Mouse (Mus musculus) intestine, embryonic 14.5 days (tissue): ENCODE measurements around the gene Abcf2. TPM values are rescaled to one million over a fixed set of nuclear protein-coding genes. Genes with fewer than 3 reads are reported as not detected.

Experiments
- ATAC-seq: fragments of 200-750 bp; cut with Nextera tagmentation; replicated peaks from 2 replicates; pipeline ENCODE4 v1.8.0; 2017; ENCODE audit warnings: low read depth, moderate number of reproducible peaks, moderate TSS enrichment, moderate library complexity; ENCODE audit not compliant: low FRiP score, low TSS enrichment
- DNase-seq: peaks from one replicate; pipeline ENCODE4 v3.0.0-alpha.2; 2018; ENCODE audit warnings: low spot score
- H3K27ac ChIP-seq: fragments of 300-500 bp; sonication (generic); 2 replicates; pipeline ENCODE4 v1.5.1; 2014; ENCODE audit warnings: low read depth, mild to moderate bottlenecking, control low read depth
- H3K27me3 ChIP-seq: fragments of 300-500 bp; sonication (generic); replicated peaks from 2 replicates; pipeline ENCODE4 v1.6.1; 2014; ENCODE audit warnings: low read length, control low read depth; ENCODE audit not compliant: control insufficient read depth, insufficient read depth
- H3K36me3 ChIP-seq: fragments of 300-500 bp; sonication (generic); 2 replicates; pipeline ENCODE4 v1.6.1; 2014; ENCODE audit warnings: low read length, control low read depth; ENCODE audit not compliant: control insufficient read depth, insufficient read depth
- H3K4me1 ChIP-seq: fragments of 300-500 bp; sonication (generic); replicated peaks from 2 replicates; pipeline ENCODE4 v1.6.1; 2014; ENCODE audit warnings: low read length, control low read depth, mixed read lengths; ENCODE audit not compliant: control insufficient read depth, insufficient read depth
- H3K4me2 ChIP-seq: fragments of 300-500 bp; sonication (generic); 2 replicates; pipeline ENCODE4 v1.6.1; 2014; ENCODE audit warnings: low read length
- H3K4me3 ChIP-seq: fragments of 300-500 bp; sonication (generic); 2 replicates; pipeline ENCODE4 v1.5.1; 2014; ENCODE audit warnings: low read depth, low read length, control low read depth, mixed read lengths
- H3K9ac ChIP-seq: fragments of 300-500 bp; sonication (generic); 2 replicates; pipeline ENCODE4 v1.6.1; 2014; ENCODE audit warnings: mild to moderate bottlenecking, low read length
- H3K9me3 ChIP-seq: fragments of 300-500 bp; sonication (generic); 2 replicates; pipeline ENCODE4 v1.6.1; 2016; ENCODE audit warnings: low read length, control low read depth; ENCODE audit not compliant: control insufficient read depth
- WGBS: fragments of 180-500 bp; shearing (Covaris S2); extraction: QIAGEN DNeasy Blood & Tissue Kit; methylation state at CpG from one replicate; pipeline ENCODE4 v1.1.7; 2014; 5-methylcytosine and 5-hydroxymethylcytosine counted together
- polyA plus RNA-seq: library from polyadenylated mRNA; unstranded; fragments of >200 nt; fragmentation: Nextera tagmentation; extraction: Ambion mirVana; gene quantifications from 2 replicates; pipeline ENCODE4 v1.2.1, GENCODE M21; 2014

The Abcf2 gene
- polyA plus RNA-seq, 1 experiment from 2014 or later: 98.4 TPM

DNA sequence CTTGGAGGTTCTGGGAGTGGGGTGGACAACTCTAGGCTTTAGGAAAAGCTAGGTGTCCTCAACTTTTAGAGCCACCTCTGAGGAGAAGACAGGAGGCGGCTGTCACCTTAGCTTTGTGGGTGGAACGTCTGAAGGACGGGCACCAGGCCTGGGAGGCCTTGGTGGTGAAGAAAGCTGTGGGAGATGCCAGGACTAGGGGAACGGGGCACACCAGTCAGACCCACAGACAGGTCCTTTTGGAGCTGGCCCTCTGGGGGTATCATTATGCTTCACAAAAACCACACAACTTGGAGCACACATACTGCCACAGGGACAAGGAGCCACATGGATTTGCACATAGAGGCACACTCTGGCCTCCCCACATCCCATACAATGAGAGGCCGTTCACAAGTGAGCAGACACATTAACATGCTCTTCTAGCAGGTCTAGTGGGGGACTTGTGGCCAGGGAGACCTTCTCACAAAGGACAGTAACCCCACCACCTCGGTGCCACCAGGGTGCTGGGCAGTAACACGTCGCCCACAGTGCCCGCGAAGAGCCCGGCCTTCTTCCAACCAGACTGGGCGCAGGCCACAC, 26.9 kb upstream of the Abcf2 start:
- 22% methylated on average over 12 of the region's 12 CpGs for WGBS
- H3K4me3 ChIP-seq: peak overlapping the region; percentile 54
- H3K9me3 ChIP-seq: no peaks in the 10 kb centered on the region
- ATAC-seq (no peak), DNase-seq (peak; percentile 90)
- peaks cover 47% of the 10 kb centered on the region for H3K4me1 ChIP-seq
- 0 out of 2 replicates have a peak, but pooled peaks cover 2% of the 10 kb centered on the region for H3K27me3 ChIP-seq
- H3K27ac ChIP-seq: peak overlapping the region; percentile 90
- H3K4me2 ChIP-seq: peak overlapping the region; percentile 76
- H3K36me3 ChIP-seq: no peaks in the 10 kb centered on the region
- H3K9ac ChIP-seq: peak overlapping the region; percentile 70

DNA sequence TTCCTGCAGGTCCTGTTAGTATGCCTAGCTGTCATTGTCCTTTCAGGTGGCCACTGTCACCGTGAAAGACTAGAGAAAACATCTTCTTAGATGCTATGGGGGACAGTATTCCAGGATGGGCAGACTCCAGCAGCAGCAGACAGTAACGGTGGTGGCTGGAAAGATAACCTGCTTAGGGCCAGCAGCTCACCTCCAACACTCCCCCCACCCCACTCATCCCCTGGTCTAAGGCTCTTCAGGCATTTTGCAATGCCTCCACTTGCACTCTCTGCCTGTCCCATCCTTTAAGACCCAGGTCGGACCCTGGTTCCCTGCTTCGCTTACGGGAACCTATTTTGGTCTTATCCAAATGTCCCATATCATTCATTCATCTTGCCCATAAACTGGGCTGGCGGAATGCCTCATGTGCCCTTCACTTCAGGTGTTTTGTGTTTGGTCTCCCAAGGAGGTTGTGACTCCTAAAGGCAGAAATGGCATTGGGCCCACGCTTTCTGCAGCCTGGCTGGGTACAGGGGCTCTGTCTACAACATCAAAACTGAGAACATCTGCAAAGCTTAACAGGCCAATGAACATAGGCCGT, 26.3 kb upstream of the Abcf2 start:
- H3K9me3 ChIP-seq: no peaks in the 10 kb centered on the region
- H3K27ac ChIP-seq: peak overlapping the region; percentile 99
- no peak for ATAC-seq
- H3K9ac ChIP-seq: peak overlapping the region; percentile 89; the same call in 1 of the 2 replicates
- peaks cover 52% of the 10 kb centered on the region for H3K4me1 ChIP-seq
- H3K4me3 ChIP-seq: no peak overlapping the region
- peak overlapping the region; percentile 76 for H3K4me2 ChIP-seq
- no peak for DNase-seq
- WGBS: 61% methylated on average over 8 of the region's 8 CpGs
- 0 out of 2 replicates have a peak, but pooled peaks cover 5% of the 10 kb centered on the region for H3K27me3 ChIP-seq
- no peaks in the 10 kb centered on the region for H3K36me3 ChIP-seq

DNA sequence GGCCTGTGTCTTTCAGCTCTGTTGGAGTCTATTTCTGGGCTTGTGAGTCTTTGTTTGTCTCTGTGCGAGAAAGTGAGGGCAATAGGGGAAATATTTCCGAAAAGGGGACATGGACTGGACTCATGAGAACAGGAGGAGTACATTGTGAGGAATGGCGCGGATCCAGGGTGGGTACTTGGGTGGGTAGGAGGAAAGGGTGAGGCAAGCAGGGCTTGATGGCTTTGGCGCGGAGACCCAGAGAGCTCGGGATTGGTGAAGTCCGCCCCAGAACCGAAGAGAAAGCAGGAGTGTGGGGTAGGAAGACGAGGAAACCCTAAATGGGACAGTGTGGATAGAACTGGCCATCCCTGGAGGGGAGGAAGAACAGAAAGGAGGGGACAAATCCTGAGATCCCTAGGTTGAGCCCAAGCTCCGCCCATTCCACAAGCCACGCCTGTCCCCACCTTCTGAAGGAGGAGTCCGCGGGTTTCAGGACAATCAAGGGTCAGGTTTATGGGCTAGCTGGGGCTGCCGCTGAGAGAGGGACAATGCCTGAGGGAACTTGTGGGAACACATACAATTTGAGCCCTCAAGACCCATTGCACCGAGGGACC, 25.6 kb upstream of the Abcf2 start:
- Histone ChIP-seq H3K27me3 (0 out of 2 replicates have a peak, but pooled peaks cover 7% of the 10 kb centered on the region), H3K27ac (peak overlapping the region; percentile 99), H3K36me3 (no peaks in the 10 kb centered on the region), H3K4me2 (peak overlapping the region; percentile 74), H3K9ac (peak overlapping the region; percentile 89), H3K9me3 (no peaks in the 10 kb centered on the region), H3K4me1 (peaks cover 56% of the 10 kb centered on the region), H3K4me3 (peak overlapping the region; percentile 65)
- DNase-seq (peak; percentile 88), ATAC-seq (peak; percentile 61)
- WGBS: 2% methylated on average over 16 of the region's 16 CpGs

DNA sequence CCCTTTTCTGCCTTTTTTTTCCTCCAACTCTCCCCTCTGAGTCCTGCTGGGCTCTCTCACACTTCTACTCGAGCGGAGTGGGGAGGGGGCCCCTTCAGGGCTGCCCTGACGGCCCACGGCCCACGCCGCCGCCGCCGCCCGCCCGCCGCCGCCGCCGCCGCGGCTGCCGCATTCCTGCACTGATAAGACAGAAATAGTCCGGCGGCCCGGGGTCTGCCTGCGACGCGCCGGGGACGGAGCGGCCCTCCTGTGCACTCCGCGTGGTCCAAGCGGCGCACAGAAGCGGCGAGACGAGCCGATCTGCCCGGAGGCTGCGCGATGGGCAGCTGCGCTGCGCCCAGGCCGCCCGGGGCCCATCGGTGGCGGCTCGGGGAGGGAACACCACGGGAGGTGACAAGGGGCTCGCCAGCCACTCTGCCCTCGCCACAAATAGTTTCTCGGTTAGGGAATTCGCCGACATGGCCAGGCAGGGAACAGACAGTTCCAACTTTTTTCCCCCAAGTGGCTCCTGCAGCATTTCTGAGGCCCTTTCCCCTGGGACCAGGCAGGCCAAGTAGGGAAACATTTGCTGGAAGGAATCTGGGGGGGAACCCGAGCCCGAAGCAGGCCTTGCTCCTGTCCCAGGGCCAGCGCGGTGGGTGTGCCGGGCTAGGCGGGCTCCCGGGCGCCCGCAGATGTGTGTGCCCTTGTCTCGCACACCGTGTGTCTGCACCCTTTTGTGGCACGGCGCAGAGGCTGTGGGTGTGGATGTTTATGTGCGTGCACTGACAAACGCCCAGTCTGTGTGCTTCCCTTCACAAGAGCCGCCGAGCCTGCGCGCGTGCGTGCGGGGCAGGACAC, 24.9 kb upstream of the Abcf2 start:
- peaks cover 58% of the 10 kb centered on the region for H3K4me1 ChIP-seq
- DNase-seq: peak; percentile 90
- under 1% methylated on average over 73 of the region's 73 CpGs for WGBS

DNA sequence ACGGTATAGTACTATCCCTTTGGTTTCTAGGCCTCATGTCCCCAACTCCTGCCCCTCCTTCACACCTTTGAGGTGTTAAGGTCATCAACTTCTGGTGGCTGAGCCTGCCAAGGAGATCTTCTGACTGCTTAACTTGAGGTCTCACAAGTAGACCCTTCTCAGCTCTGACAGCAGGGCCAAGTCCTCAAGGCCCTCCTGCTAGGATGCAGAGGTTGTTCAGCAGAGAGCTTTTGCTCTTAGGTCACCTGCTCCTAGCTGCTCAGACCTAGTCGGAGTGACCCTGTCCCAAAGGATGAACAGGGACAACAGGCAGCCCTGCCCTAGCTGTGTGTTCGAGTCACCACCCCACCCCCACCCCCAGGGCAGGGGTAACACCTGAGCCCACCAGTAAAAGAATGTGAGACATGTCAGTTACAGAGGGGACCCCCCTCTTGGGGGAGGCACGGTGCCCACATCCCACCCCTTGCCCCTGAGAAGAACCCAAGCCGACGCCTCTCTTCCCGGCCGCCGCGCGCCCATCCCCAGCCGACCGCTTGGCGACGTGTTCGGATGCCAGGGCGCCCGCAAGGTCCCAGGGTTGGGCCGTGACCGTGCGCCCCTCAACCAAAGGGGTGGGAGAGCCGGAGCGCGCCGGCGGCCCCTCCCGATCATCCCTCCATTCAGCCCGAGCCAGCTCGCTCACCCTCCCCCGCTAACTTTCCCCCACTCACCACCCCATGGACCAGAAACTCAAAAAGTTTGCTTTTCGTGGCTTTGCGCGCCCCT, 24.0 kb upstream of the Abcf2 start:
- H3K27me3 ChIP-seq: 0 out of 2 replicates have a peak, but pooled peaks cover 8% of the 10 kb centered on the region

More for the DNA sequence above, 24.9 kb upstream of the Abcf2 start:
- H3K9me3 ChIP-seq: no peaks in the 10 kb centered on the region
- peak overlapping the region; percentile 74 for H3K4me2 ChIP-seq
- no peaks in the 10 kb centered on the region for H3K36me3 ChIP-seq
- H3K4me3 ChIP-seq: peak overlapping the region; percentile 65
- H3K27ac ChIP-seq: peak overlapping the region; percentile 99
- peak overlapping the region; percentile 89 for H3K9ac ChIP-seq
- H3K27me3 ChIP-seq: 0 out of 2 replicates have a peak, but pooled peaks cover 8% of the 10 kb centered on the region
- ATAC-seq: peak; percentile 54

DNA sequence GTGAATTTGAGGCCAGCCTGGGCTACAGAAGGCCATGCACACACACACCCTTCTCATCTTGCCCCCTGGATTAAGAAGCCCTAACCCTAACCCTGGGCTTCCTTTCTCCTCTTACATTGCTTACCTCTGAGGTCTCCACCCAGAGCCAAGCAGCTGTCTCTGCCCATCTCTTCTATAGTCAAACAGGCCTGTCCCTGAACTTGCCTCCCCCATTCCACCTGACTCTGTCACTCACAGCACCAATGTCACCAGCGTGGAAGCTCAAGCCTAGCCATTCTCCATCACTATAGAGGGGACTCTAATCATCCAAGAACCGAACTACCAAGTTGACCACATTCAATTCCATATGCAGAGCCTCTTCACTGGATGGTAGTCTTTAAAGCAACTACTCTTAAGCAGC, 23.0 kb upstream of the Abcf2 start:
- peaks cover 43% of the 10 kb centered on the region for H3K4me1 ChIP-seq
- H3K4me3 ChIP-seq: no peak overlapping the region
- peak overlapping the region; percentile 74 for H3K4me2 ChIP-seq
- no peak overlapping the region for H3K9ac ChIP-seq
- peaks cover 1% of the 10 kb centered on the region; the same call in 1 of the 2 replicates for H3K36me3 ChIP-seq
- H3K27me3 ChIP-seq: 0 out of 2 replicates have a peak, but pooled peaks cover 8% of the 10 kb centered on the region
- no peaks in the 10 kb centered on the region for H3K9me3 ChIP-seq
- ATAC-seq: no peak
- DNase-seq: no peak
- 70% methylated on average over 2 of the region's 2 CpGs for WGBS
- H3K27ac ChIP-seq: no peak overlapping the region

More for the DNA sequence above, 24.0 kb upstream of the Abcf2 start:
- no peak for DNase-seq
- 1% methylated on average over 33 of the region's 33 CpGs for WGBS
- Histone ChIP-seq H3K27ac (peak overlapping the region; percentile 99), H3K9ac (peak overlapping the region; percentile 89), H3K4me2 (peak overlapping the region; percentile 74), H3K36me3 (no peaks in the 10 kb centered on the region), H3K4me1 (peaks cover 53% of the 10 kb centered on the region), H3K4me3 (peak overlapping the region; percentile 65), H3K9me3 (no peaks in the 10 kb centered on the region)
- 0 out of 2 replicates have a peak, but pooled peaks have one; percentile 14 for ATAC-seq

DNA sequence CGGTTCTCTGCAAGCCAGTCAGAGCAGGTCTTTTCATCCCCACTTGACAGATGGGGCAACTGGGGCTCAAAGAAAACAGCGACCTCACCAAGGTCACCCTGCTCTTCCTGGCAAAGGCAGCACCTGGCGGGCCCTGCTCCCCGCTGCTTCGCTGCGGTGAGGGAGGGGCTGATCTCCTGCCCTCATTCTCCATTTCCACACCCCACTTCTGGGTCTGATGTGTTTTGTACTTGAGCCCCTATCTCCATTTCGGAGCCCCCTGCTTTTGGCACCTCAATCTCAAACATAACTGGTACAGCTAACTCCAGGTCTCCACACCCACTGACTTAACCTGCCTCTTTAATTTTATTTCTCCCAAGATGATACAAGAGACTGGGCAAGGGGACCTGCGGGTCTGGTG, 21.9 kb upstream of the Abcf2 start:
- Histone ChIP-seq H3K27ac (no peak overlapping the region), H3K4me2 (peak overlapping the region; percentile 78), H3K9me3 (no peaks in the 10 kb centered on the region), H3K36me3 (peaks cover 12% of the 10 kb centered on the region), H3K9ac (peak overlapping the region; percentile 44; the same call in 1 of the 2 replicates), H3K27me3 (0 out of 2 replicates have a peak, but pooled peaks cover 8% of the 10 kb centered on the region), H3K4me1 (peaks cover 40% of the 10 kb centered on the region), H3K4me3 (peak overlapping the region; percentile 38)
- DNase-seq (no peak), ATAC-seq (no peak)
- WGBS: 22% methylated on average over 8 of the region's 8 CpGs
